Comparison of ENCODE assay signal across 13 mouse cellular contexts in the genomic region with DNA sequence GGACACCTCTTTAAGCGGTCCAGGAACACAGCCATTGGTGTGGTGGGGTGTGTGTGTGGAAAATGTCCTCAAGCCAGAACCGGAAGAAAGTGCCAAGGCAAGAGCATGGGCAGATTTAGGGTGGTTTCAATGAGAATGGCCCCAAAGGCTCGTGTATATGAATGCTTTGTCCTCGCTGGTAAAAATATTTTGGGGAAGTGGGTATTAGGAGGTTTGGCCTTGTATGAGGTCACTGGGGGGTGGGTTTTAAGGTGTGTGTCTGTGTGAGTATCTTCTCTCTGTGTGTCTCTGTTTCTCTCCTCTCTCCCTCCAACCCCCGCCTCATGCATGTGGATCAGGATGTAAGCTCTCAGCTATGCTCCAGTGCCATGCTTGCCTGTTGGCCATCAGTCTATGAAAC.
"Had no signal": no experiment of that assay in that cellular context is flagged by ENCODE, and none has a peak within 500 bp of the region (broad histone marks: within the 10 kb centered on the region; RNA-seq: fewer than 3 reads in every experiment).

No protein-coding gene starts in this region.

- H3K4me1 ChIP-seq: midbrain, embryonic 13.5 days; midbrain, embryonic 15.5 days; neural tube, embryonic 12.5 days had no signal

- H3K27me3 ChIP-seq: midbrain, embryonic 13.5 days; midbrain, embryonic 15.5 days; neural tube, embryonic 12.5 days had no signal

- H3K4me3 ChIP-seq: megakaryocyte, embryonic 14.5 days; midbrain, embryonic 13.5 days; midbrain, embryonic 15.5 days; neural tube, embryonic 12.5 days had no signal

- H3K27ac ChIP-seq: midbrain, embryonic 13.5 days; midbrain, embryonic 15.5 days; neural tube, embryonic 12.5 days had no signal

- ATAC-seq: midbrain, embryonic 13.5 days; midbrain, embryonic 15.5 days had no signal

- DNase-seq: lung, adult 18-20 months; lung, embryonic 14.5 days; lung, postnatal 10 days; lung, postnatal 4 days; right cerebral cortex, postnatal 14 days; thymus, adult 18-20 months; thymus, postnatal 14 days; thymus, postnatal 36 days had no signal

- H3K4me2 ChIP-seq: lung, embryonic 14.5 days; midbrain, embryonic 11.5 days; midbrain, embryonic 13.5 days; midbrain, embryonic 15.5 days; neural tube, embryonic 12.5 days had no signal

- H3K9me3 ChIP-seq: midbrain, embryonic 13.5 days; midbrain, embryonic 15.5 days; neural tube, embryonic 12.5 days had no signal

- H3K36me3 ChIP-seq: midbrain, embryonic 13.5 days; midbrain, embryonic 15.5 days; neural tube, embryonic 12.5 days had no signal

- H3K9ac ChIP-seq: lung, embryonic 14.5 days; midbrain, embryonic 13.5 days; midbrain, embryonic 15.5 days; neural tube, embryonic 12.5 days had no signal
